In the genomic region with DNA sequence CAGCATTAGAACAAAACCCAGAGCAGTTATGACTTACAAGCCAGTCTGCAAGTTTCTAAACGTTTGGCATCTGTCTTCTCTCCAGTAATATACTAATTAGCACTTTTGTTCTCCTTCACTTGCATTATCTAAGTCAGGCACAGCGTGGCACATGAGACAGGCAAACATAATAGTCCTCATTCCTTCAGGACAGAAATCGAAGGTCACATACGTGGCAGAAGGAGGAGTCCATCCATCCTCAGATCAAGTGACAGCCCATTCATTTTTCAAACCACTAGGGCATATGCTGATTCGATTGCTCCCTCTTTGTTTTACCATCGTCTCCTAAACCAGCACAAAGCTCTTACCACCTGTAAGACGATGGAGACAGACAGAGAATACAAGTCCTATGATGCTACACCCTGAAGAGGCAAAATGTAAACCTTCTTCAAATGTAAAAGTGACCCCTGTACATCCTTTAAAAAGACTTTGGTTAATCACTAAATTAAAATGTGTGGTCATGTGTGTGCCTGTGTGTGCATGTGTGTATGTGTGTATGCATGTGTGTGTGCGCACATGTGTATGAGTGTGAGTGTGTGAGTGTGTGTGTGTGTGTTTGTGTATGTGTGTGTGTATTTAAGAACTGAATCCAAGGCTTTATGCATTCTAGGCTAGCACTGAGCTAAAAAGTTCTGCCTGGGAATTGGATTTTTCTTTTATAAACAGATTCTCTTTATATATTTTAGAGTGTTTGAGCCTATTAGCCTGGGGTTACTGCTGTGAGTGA, we compare ENCODE assay signal across 9 mouse cellular contexts.
DNase-seq lines count a peak whose midpoint lies in the region; ATAC-seq and TF ChIP-seq lines count a peak whose summit lies in the region.
"Had no signal": no experiment of that assay in that cellular context is flagged by ENCODE, and none has a peak within 500 bp of the region (broad histone marks: within the 10 kb centered on the region; RNA-seq: fewer than 3 reads in every experiment).

No protein-coding gene starts in this region.

- peak; percentile 82 for ATAC-seq in forebrain, embryonic 12.5 days (ENCODE audit: low FRiP score)
- peak; percentile 36; the same call in 1 of the 2 replicates for ATAC-seq in intestine, embryonic 15.5 days
- ATAC-seq in neural tube, embryonic 13.5 days (ENCODE audit: low read depth) = peak; percentile 84

- no peak for DNase-seq in embryonic facial prominence, embryonic 10.5 days (ENCODE audit: low spot score)
- DNase-seq in lung, postnatal 10 days = no peak
- DNase-seq in heart, adult 2 months = no peak
- no peak for DNase-seq in adrenal gland, adult 2 months
- DNase-seq in thymus, postnatal 25 days = no peak
- DNase-seq: lung, adult 2 months had no signal

- H3K4me1 ChIP-seq in embryonic facial prominence, embryonic 10.5 days = peaks cover 18% of the 10 kb centered on the region
- peaks cover 12% of the 10 kb centered on the region for H3K4me1 ChIP-seq in forebrain, embryonic 12.5 days
- H3K4me1 ChIP-seq in intestine, embryonic 15.5 days (replicated peaks) = no peaks in the 10 kb centered on the region
- H3K4me1 ChIP-seq in neural tube, embryonic 13.5 days (replicated peaks) = peaks cover 9% of the 10 kb centered on the region
- H3K4me1 ChIP-seq in heart, adult 2 months (ENCODE audit: control insufficient read depth, insufficient read depth, low read length) = no peaks in the 10 kb centered on the region

- H3K27ac ChIP-seq in embryonic facial prominence, embryonic 10.5 days (replicated peaks) = peak overlapping the region; percentile 70
- H3K27ac ChIP-seq in forebrain, embryonic 12.5 days = peak overlapping the region; percentile 70
- no peak overlapping the region for H3K27ac ChIP-seq in intestine, embryonic 15.5 days
- H3K27ac ChIP-seq in neural tube, embryonic 13.5 days (replicated peaks) = peak overlapping the region; percentile 68
- H3K27ac ChIP-seq in heart, adult 2 months = no peak overlapping the region

- no peak for TF ChIP-seq POLR2A in heart, adult 2 months (IDR thresholded peaks at IDR 0.05; ENCODE audit: insufficient read depth, low read depth, low read length)

- no peak for TF ChIP-seq EP300 in heart, adult 2 months (IDR thresholded peaks at IDR 0.05; ENCODE audit: insufficient read depth, low read depth, low read length)

- intact Hi-C loops in heart, adult 2 months (cut with DNase I) = no loop called here

- H3K9me3 ChIP-seq in embryonic facial prominence, embryonic 10.5 days = no peaks in the 10 kb centered on the region
- no peaks in the 10 kb centered on the region for H3K9me3 ChIP-seq in forebrain, embryonic 12.5 days
- no peaks in the 10 kb centered on the region for H3K9me3 ChIP-seq in intestine, embryonic 15.5 days
- H3K9me3 ChIP-seq in neural tube, embryonic 13.5 days = 0 out of 2 replicates have a peak, but pooled peaks cover 3% of the 10 kb centered on the region

- H3K4me3 ChIP-seq in embryonic facial prominence, embryonic 10.5 days = peak overlapping the region; percentile 23; the same call in 1 of the 2 replicates
- no peak overlapping the region for H3K4me3 ChIP-seq in forebrain, embryonic 12.5 days (replicated peaks)
- H3K4me3 ChIP-seq in intestine, embryonic 15.5 days (replicated peaks) = no peak overlapping the region
- peak overlapping the region; percentile 28 for H3K4me3 ChIP-seq in neural tube, embryonic 13.5 days
- H3K4me3 ChIP-seq in heart, adult 2 months = no peak overlapping the region

- H3K27me3 ChIP-seq in embryonic facial prominence, embryonic 10.5 days (replicated peaks; ENCODE audit: low read depth, poor library complexity, severe bottlenecking) = no peaks in the 10 kb centered on the region
- H3K27me3 ChIP-seq in forebrain, embryonic 12.5 days = peaks cover 7% of the 10 kb centered on the region; the same call in 1 of the 2 replicates
- no peaks in the 10 kb centered on the region for H3K27me3 ChIP-seq in intestine, embryonic 15.5 days (replicated peaks)
- H3K27me3 ChIP-seq in neural tube, embryonic 13.5 days = 0 out of 2 replicates have a peak, but pooled peaks cover 3% of the 10 kb centered on the region
- H3K27me3 ChIP-seq in heart, adult 2 months (ENCODE audit: control insufficient read depth, insufficient read depth, low read length) = no peaks in the 10 kb centered on the region

- H3K79me2 ChIP-seq in heart, adult 2 months (replicated peaks; ENCODE audit: control insufficient read depth, insufficient read depth, low read length) = no peaks in the 10 kb centered on the region

- 38% methylated on average over 8 of the region's 8 CpGs for WGBS in embryonic facial prominence, embryonic 10.5 days
- 18% methylated on average over 8 of the region's 8 CpGs for WGBS in forebrain, embryonic 12.5 days
- WGBS in intestine, embryonic 15.5 days = 50% methylated on average over 8 of the region's 8 CpGs
- 24% methylated on average over 8 of the region's 8 CpGs for WGBS in neural tube, embryonic 13.5 days
- 75% methylated on average over 8 of the region's 8 CpGs for WGBS in heart, adult 2 months

- no peak for TF ChIP-seq CTCF in heart, adult 2 months (IDR thresholded peaks at IDR 0.05)

- H3K36me3 ChIP-seq in embryonic facial prominence, embryonic 10.5 days (replicated peaks) = no peaks in the 10 kb centered on the region
- no peaks in the 10 kb centered on the region for H3K36me3 ChIP-seq in forebrain, embryonic 12.5 days (replicated peaks)
- no peaks in the 10 kb centered on the region for H3K36me3 ChIP-seq in intestine, embryonic 15.5 days
- H3K36me3 ChIP-seq in neural tube, embryonic 13.5 days = no peaks in the 10 kb centered on the region
- no peaks in the 10 kb centered on the region for H3K36me3 ChIP-seq in heart, adult 2 months (ENCODE audit: control insufficient read depth, insufficient read depth, low read length)

- H3K9ac ChIP-seq in forebrain, embryonic 12.5 days = no peak overlapping the region
- H3K9ac ChIP-seq in intestine, embryonic 15.5 days = no peak overlapping the region
- peak overlapping the region; percentile 60 for H3K9ac ChIP-seq in neural tube, embryonic 13.5 days
- H3K9ac ChIP-seq in heart, adult 2 months (ENCODE audit: low read depth, low read length) = no peak overlapping the region

- peak overlapping the region; percentile 41 for H3K4me2 ChIP-seq in forebrain, embryonic 12.5 days
- H3K4me2 ChIP-seq in intestine, embryonic 15.5 days (replicated peaks) = peak overlapping the region; percentile 22; the same call in 1 of the 2 replicates
- peak overlapping the region; percentile 57 for H3K4me2 ChIP-seq in neural tube, embryonic 13.5 days

Comparison
In these comparisons a context has a peak if more than half of its experiments do, and no peak if none do; other contexts are left out.
1. H3K27ac ChIP-seq: peak in embryonic facial prominence, embryonic 10.5 days (single experiment), forebrain, embryonic 12.5 days (single experiment) and neural tube, embryonic 13.5 days (single experiment); none in intestine, embryonic 15.5 days (single experiment) and heart, adult 2 months (single experiment).
2. H3K4me3 ChIP-seq: peak in embryonic facial prominence, embryonic 10.5 days (single experiment) and neural tube, embryonic 13.5 days (single experiment); none in forebrain, embryonic 12.5 days (single experiment), intestine, embryonic 15.5 days (single experiment) and heart, adult 2 months (single experiment).
3. Peak in every context shown above with its lines, with median percentiles within 50 percentile points of each other: ATAC-seq and H3K4me2 ChIP-seq.